Mouse (Mus musculus): ENCODE measurements around the gene Ankrd1. TPM values are rescaled to one million over a fixed set of nuclear protein-coding genes. Genes with fewer than 3 reads are reported as not detected.

The Ankrd1 gene
- polyA plus RNA-seq (2014; fragmentation: Nextera tagmentation; extraction: Ambion mirVana): 0.10 and 0.20 TPM in 2 replicates

DNA sequence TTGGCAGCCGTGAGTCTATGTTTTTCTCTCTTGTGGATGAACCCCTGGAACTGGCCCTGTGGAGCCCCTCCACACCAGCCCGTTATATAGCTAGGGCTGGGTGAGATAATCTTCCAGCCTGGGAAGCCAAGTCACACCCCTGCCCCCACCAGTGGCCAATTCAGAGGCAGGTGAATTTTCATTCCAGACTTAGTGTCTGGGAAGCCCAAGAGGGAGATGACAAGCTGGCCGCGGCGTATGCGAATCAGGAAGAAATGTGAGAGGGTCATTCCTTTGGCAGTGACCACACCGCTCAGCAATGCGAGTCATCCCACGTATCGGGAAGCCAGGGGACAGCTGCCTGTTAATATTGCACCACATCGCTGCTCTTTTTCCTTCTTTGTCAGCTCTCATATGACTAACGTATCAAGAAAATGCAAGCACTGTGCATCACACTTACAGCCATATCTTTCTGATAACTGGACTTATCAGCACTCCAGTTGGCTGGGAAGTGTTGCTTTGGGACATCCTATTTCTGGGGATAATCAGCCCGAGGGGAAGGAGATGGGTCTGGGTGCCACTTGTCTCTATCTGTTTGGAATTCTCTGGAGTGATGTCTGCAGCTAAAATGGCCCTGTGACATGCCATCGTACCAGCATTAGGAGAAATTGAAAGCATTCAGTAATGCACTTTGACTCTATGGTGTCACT is at the start of gene Ankrd1:
Gene Ankrd1 (minus strand): TSS at position 317 of the 689 bp plus-strand sequence.
- DNase-seq (ENCODE audit: low spot score) (no peak), ATAC-seq (ENCODE audit: low FRiP score) (no peak)
- H3K27ac ChIP-seq: no peak within 1 kb of the TSS
- H3K36me3 ChIP-seq (replicated peaks; ENCODE audit: control insufficient read depth, insufficient read depth): no peaks in the 10 kb centered on the region
- WGBS: 88% methylated on average over 14 of the region's 14 CpGs
- no peaks in the 10 kb centered on the region for H3K4me1 ChIP-seq (replicated peaks; ENCODE audit: control insufficient read depth, insufficient read depth, low read length)
- H3K27me3 ChIP-seq (ENCODE audit: control insufficient read depth, insufficient read depth, low read length): no peaks in the 10 kb centered on the region
- H3K9ac ChIP-seq: no peak within 1 kb of the TSS
- H3K4me2 ChIP-seq (replicated peaks): no peak within 1 kb of the TSS
- H3K4me3 ChIP-seq (replicated peaks; ENCODE audit: low read length): no peak within 1 kb of the TSS
- 0 out of 2 replicates have a peak, but pooled peaks cover 4% of the 10 kb centered on the region for H3K9me3 ChIP-seq (ENCODE audit: control insufficient read depth, low read length)

DNA sequence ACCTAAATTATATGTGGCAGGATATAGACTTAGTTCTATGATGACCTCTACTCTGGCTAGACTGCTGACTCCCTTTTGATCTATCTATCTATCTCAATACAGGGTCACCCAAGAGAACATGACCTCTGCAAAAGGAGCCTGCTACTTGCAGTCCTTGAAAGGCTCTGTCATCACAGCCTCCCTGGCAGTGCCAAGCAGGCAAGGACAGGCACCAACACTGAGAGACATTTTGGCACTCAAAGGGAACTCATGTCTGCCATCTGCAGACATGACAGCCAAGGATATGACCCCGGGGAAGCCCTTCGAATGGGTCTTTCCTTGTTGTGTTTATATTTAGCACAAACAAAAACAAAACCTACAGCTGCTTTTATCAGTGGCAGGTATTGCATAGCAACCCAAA is 49.2 kb upstream of the Ankrd1 start:
- Histone ChIP-seq H3K4me3 (replicated peaks; ENCODE audit: low read length) (no peak overlapping the region), H3K36me3 (replicated peaks; ENCODE audit: control insufficient read depth, insufficient read depth) (no peaks in the 10 kb centered on the region), H3K27me3 (ENCODE audit: control insufficient read depth, insufficient read depth, low read length) (no peaks in the 10 kb centered on the region), H3K4me2 (replicated peaks) (no peak overlapping the region), H3K27ac (no peak overlapping the region), H3K4me1 (replicated peaks; ENCODE audit: control insufficient read depth, insufficient read depth, low read length) (no peaks in the 10 kb centered on the region), H3K9ac (no peak overlapping the region), H3K9me3 (ENCODE audit: control insufficient read depth, low read length) (no peaks in the 10 kb centered on the region)
- DNase-seq (ENCODE audit: low spot score) (no peak), ATAC-seq (ENCODE audit: low FRiP score) (no peak)
- WGBS: 85% methylated on average over 2 of the region's 2 CpGs

DNA sequence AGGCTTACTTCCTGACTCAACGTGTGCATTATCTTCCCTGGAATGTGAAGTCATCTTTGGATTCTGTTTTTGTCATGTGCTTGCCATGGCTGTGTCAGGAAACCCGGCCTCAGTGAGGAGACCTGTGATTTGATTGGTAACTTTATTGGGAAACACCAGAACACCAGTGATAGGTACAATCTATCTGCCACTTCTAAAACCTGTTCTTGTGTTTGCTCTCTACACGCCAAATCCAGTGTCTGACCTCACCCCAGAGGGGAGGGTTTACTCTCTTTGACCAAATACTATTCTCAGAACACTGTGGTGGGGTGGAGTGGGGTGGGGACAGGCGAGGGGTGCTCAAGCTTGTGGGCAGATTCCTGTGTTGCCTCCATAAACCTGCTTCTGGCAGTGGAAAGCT is 48.2 kb upstream of the Ankrd1 start:
- 84% methylated on average over 4 of the region's 4 CpGs for WGBS
- H3K36me3 ChIP-seq (replicated peaks; ENCODE audit: control insufficient read depth, insufficient read depth): no peaks in the 10 kb centered on the region
- DNase-seq (ENCODE audit: low spot score): no peak
- ATAC-seq (ENCODE audit: low FRiP score): no peak
- no peaks in the 10 kb centered on the region for H3K4me1 ChIP-seq (replicated peaks; ENCODE audit: control insufficient read depth, insufficient read depth, low read length)
- no peak overlapping the region for H3K9ac ChIP-seq
- no peak overlapping the region for H3K4me3 ChIP-seq (replicated peaks; ENCODE audit: low read length)
- H3K9me3 ChIP-seq (ENCODE audit: control insufficient read depth, low read length): no peaks in the 10 kb centered on the region
- no peaks in the 10 kb centered on the region for H3K27me3 ChIP-seq (ENCODE audit: control insufficient read depth, insufficient read depth, low read length)
- no peak overlapping the region for H3K27ac ChIP-seq
- H3K4me2 ChIP-seq (replicated peaks): no peak overlapping the region

DNA sequence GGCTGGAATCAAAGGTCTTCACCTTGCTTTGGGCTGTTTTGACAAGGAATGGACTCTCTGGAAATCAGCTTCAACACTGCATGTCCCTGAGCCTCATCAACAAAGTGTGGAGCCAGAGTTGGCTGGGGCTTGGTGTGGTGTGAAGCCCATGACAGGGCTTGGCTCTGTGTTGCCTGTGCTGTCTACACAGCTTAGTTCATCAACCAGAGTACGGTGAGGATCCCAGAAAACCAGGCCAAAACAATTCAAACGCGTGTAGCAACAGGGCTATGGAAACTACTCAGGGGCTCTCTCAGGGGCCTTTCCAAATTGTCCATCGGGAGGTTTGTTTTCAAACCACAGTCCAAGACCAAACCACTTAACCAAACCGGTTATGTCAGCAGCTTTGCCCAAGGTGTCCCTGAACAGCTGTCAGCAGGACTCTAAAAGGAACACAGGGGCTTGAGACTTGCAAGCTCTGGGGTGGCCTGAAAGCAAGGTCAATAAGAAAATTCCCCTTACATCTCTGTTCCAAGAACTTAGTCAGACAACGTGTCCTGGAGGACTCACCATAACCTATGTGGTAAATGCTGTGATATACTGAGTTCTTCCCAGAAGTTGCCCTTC is 47.5 kb upstream of the Ankrd1 start:
- Histone ChIP-seq H3K4me3 (replicated peaks; ENCODE audit: low read length) (no peak overlapping the region), H3K4me2 (replicated peaks) (no peak overlapping the region), H3K27me3 (ENCODE audit: control insufficient read depth, insufficient read depth, low read length) (no peaks in the 10 kb centered on the region), H3K9ac (no peak overlapping the region), H3K36me3 (replicated peaks; ENCODE audit: control insufficient read depth, insufficient read depth) (no peaks in the 10 kb centered on the region), H3K9me3 (ENCODE audit: control insufficient read depth, low read length) (no peaks in the 10 kb centered on the region), H3K27ac (no peak overlapping the region), H3K4me1 (replicated peaks; ENCODE audit: control insufficient read depth, insufficient read depth, low read length) (no peaks in the 10 kb centered on the region)
- ATAC-seq (ENCODE audit: low FRiP score) (no peak), DNase-seq (ENCODE audit: low spot score) (no peak)
- WGBS: 94% methylated on average over 6 of the region's 6 CpGs

DNA sequence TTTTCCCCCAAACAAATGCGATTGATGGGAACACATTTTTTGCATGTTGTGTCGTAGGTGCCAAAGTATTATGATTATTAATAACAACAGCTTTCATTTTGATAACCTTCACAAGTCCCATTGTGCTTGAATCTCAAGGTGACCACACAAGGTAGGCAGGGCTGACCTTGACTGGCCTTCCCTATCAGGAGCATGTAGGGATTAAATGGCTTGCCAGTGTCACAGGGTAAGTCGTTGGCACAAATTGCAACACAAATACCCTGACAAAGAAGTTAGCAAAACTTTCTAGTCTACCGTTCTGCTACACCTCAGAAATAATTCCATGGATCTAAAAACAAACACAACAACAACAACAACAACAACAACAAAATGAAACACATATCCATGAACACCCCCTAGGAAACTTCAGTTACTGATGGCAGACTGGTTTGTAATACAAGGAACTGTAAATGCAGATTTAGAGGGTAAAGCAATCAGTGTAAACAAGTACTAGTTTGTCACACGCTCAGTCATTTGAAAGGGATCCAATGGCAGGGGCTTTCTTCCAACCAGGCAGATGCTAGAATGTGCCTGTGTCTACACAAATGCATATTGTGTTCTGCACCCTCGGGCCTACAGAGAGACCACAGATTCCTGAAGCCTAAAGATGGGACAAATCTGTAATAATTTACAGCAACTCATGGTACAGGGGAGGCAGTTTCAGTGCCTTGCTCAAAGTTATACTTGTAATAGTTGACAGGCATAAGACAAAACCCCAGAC is 46.7 kb upstream of the Ankrd1 start:
- ATAC-seq (ENCODE audit: low FRiP score): no peak
- Histone ChIP-seq H3K27ac (no peak overlapping the region), H3K27me3 (ENCODE audit: control insufficient read depth, insufficient read depth, low read length) (no peaks in the 10 kb centered on the region), H3K9me3 (ENCODE audit: control insufficient read depth, low read length) (no peaks in the 10 kb centered on the region), H3K36me3 (replicated peaks; ENCODE audit: control insufficient read depth, insufficient read depth) (no peaks in the 10 kb centered on the region), H3K4me1 (replicated peaks; ENCODE audit: control insufficient read depth, insufficient read depth, low read length) (no peaks in the 10 kb centered on the region), H3K9ac (no peak overlapping the region), H3K4me3 (replicated peaks; ENCODE audit: low read length) (no peak overlapping the region), H3K4me2 (replicated peaks) (no peak overlapping the region)
- 91% methylated on average over 6 of the region's 6 CpGs for WGBS
- no peak for DNase-seq (ENCODE audit: low spot score)

DNA sequence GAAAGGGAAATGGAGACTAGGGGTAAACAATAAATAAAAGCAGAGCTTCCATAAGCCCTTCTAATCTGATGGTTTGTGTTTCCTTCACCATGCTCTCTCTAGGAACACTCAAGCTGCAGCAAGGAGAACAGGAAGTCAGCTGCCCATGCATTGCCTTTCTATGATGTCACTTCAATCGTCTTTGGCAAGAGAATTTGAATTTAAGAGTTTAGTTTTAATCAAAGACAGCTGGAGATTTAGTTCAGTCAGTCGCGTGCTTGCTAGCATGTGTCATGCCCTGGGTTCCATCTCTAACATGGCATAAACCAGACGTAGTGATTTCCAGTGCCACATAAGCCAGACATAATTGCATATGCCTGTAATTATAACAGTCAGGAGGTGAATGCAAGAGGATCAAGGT is 45.5 kb upstream of the Ankrd1 start:
- Histone ChIP-seq H3K9me3 (ENCODE audit: control insufficient read depth, low read length) (no peaks in the 10 kb centered on the region), H3K4me3 (replicated peaks; ENCODE audit: low read length) (no peak overlapping the region), H3K27ac (no peak overlapping the region), H3K27me3 (ENCODE audit: control insufficient read depth, insufficient read depth, low read length) (no peaks in the 10 kb centered on the region), H3K36me3 (replicated peaks; ENCODE audit: control insufficient read depth, insufficient read depth) (no peaks in the 10 kb centered on the region), H3K4me1 (replicated peaks; ENCODE audit: control insufficient read depth, insufficient read depth, low read length) (no peaks in the 10 kb centered on the region), H3K4me2 (replicated peaks) (no peak overlapping the region), H3K9ac (no peak overlapping the region)
- ATAC-seq (ENCODE audit: low FRiP score) (no peak), DNase-seq (ENCODE audit: low spot score) (no peak)
- 83% methylated on average over 4 of the region's 4 CpGs for WGBS

DNA sequence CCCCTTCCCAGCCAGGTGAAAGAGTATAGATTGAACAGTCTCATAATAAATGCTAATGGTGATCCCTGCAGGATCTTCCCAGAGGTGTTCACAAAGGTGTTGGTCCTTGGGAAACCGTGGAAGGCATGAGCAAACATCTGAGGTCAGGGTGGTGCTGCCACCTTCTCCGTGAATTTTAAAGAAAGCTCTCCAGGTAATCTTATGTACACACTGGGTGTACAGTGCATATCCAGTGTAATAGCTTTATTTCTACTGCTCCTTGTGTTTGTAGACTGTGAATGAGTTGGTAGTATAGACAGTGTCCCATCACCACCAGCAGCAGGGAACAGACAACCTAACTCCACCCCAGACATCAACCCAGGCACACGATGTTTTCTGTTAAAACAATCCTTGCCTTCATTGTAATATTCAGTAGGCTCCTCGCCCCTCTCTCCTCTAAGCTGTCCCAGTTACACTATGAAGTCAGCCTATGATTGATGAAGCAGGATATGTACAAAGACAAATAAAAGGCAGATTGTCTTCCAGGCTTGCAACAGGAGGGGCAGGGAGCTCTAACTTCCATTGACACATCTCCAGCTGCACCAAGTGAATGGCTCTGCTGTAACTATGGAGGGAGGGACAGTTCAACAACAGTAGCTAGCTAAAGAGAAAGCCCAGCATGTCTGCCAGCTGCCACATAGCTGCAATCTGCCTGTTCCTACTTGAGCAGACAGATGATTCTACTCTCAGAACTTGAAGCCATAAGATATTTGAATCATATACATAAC is 30.5 kb upstream of the Ankrd1 start:
- DNase-seq (ENCODE audit: low spot score): no peak
- no peak overlapping the region for H3K27ac ChIP-seq
- no peaks in the 10 kb centered on the region for H3K9me3 ChIP-seq (ENCODE audit: control insufficient read depth, low read length)

DNA sequence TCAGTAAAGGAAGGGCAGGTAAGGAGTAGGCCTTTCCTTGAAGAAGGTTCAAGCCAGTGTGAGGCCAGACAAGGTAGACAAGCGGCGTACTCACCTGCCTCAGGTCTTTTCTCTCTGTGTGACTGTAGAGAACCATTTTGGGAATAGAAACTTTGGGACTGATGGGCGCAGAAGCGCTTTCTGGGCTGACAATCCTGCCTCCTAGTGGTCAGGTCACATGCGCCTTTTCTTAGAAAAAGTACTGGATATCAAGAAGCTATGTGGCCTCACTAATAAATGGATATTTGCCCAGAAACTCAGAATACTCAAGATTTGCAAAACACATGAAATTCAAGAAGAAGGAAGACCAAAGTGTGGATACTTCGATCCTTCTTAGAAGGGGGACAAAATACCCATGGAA is 28.7 kb upstream of the Ankrd1 start:
- H3K4me2 ChIP-seq (replicated peaks): no peak overlapping the region
- no peak for ATAC-seq (ENCODE audit: low FRiP score)

More for the DNA sequence above, 30.5 kb upstream of the Ankrd1 start:
- Histone ChIP-seq H3K4me1 (replicated peaks; ENCODE audit: control insufficient read depth, insufficient read depth, low read length) (no peaks in the 10 kb centered on the region), H3K9ac (no peak overlapping the region), H3K4me3 (replicated peaks; ENCODE audit: low read length) (no peak overlapping the region), H3K36me3 (replicated peaks; ENCODE audit: control insufficient read depth, insufficient read depth) (no peaks in the 10 kb centered on the region), H3K27me3 (ENCODE audit: control insufficient read depth, insufficient read depth, low read length) (no peaks in the 10 kb centered on the region), H3K4me2 (replicated peaks) (no peak overlapping the region)
- 52% methylated on average over 4 of the region's 4 CpGs for WGBS
- ATAC-seq (ENCODE audit: low FRiP score): peak; percentile 46; the same call in 1 of the 2 replicates

DNA sequence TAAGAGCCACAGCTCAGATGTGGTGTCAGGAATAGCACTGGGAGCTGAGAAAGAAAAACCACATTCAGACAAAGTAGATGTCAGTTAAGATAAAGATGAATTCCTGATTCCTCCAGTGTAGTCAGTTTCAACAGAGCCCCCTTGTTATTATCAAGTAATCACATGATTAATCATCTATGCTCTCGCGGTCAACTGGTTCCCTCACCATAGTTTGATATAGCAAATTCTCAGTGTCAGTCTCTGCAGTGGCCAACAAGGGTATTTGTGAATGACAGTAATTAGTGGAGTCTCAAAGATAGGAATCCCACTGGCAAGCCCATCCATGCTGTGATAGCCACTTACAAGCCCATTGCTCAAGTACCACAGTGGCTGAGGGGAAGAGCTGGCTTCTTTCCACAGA is 23.7 kb upstream of the Ankrd1 start:
- Histone ChIP-seq H3K36me3 (replicated peaks; ENCODE audit: control insufficient read depth, insufficient read depth) (no peaks in the 10 kb centered on the region), H3K9me3 (ENCODE audit: control insufficient read depth, low read length) (no peaks in the 10 kb centered on the region), H3K9ac (no peak overlapping the region), H3K4me2 (replicated peaks) (no peak overlapping the region), H3K27me3 (ENCODE audit: control insufficient read depth, insufficient read depth, low read length) (no peaks in the 10 kb centered on the region), H3K4me3 (replicated peaks; ENCODE audit: low read length) (no peak overlapping the region), H3K27ac (no peak overlapping the region), H3K4me1 (replicated peaks; ENCODE audit: control insufficient read depth, insufficient read depth, low read length) (no peaks in the 10 kb centered on the region)
- ATAC-seq (ENCODE audit: low FRiP score) (no peak), DNase-seq (ENCODE audit: low spot score) (no peak)
- 85% methylated on average over 2 of the region's 2 CpGs for WGBS

More for the DNA sequence above, 28.7 kb upstream of the Ankrd1 start:
- no peaks in the 10 kb centered on the region for H3K4me1 ChIP-seq (replicated peaks; ENCODE audit: control insufficient read depth, insufficient read depth, low read length)
- 85% methylated on average over 6 of the region's 6 CpGs for WGBS
- H3K36me3 ChIP-seq (replicated peaks; ENCODE audit: control insufficient read depth, insufficient read depth): no peaks in the 10 kb centered on the region
- DNase-seq (ENCODE audit: low spot score): no peak
- H3K9me3 ChIP-seq (ENCODE audit: control insufficient read depth, low read length): no peaks in the 10 kb centered on the region
- H3K4me3 ChIP-seq (replicated peaks; ENCODE audit: low read length): no peak overlapping the region
- H3K27me3 ChIP-seq (ENCODE audit: control insufficient read depth, insufficient read depth, low read length): no peaks in the 10 kb centered on the region
- no peak overlapping the region for H3K27ac ChIP-seq
- no peak overlapping the region for H3K9ac ChIP-seq

All from hindbrain, embryonic 14.5 days (tissue).